Mouse (Mus musculus) lung, postnatal 36 days (tissue): Measurements from ENCODE around the gene Nfatc2.

Experiments used
- DNase-seq: peaks from one replicate; pipeline ENCODE4 v3.0.0; 2022; ENCODE audit warnings: mixed read lengths

Gene Nfatc2

DNA sequence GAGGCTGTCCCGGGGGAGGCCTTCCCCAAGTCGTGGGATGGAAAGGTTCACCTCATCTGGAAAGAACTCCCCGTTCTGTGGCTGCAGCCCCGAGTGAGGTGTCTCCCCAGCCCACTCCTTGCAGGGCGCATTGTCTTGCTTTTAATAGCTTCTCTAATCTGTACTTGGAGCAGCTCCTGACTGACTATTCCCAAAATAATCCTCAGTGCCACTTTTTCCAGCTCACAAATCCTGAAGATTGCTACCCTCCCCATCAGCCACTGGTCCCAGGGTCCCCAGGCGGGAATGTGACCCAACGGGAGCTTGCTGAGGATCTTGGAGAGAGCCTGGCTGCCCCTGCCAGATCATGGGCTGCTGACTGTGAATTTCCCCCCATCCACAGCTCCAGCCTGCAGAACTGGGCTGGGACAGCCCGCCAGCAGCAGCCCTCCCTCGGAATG is 6.7 kb upstream of the Nfatc2 start:
- DNase-seq = no peak

DNA sequence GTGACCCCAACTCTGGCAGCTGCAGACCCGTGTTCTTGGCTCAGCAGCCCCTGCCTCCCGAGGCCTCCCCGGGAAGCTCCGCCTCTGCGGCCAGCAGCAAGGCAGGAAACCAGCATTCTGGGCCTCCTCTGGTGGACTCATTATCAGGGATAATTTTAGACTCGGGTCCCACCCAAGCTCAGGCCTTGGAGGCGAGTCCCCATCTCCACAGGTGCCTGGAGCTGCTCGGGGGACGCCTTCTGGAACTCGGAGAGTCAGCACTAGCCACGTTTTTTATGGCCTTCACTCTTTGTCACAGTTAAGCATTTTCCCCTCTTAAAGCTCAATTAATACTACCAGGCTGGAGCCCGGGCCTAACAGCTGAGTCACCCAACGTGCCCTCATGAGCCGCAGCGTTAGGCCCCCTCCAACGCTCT is 3.2 kb upstream of the Nfatc2 start:
- no peak for DNase-seq

DNA sequence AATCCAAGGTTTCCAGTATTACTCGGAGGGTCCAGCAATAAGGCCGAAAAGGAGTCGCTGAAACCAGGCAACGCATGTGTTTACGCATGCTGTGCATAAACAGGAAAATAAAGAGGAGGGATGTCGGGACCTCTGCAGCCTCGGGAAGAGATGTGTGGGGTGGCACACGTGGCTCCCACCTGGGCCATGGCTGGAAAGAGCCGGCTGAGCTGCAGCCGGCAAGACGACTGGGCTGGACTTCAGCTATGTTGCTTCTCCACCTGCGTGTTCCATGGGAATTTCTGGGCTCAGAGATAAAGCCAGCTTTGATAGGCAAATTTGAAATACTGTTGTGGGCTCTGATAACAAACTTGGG is 907 bp upstream of the Nfatc2 start:
- no peak for DNase-seq

DNA sequence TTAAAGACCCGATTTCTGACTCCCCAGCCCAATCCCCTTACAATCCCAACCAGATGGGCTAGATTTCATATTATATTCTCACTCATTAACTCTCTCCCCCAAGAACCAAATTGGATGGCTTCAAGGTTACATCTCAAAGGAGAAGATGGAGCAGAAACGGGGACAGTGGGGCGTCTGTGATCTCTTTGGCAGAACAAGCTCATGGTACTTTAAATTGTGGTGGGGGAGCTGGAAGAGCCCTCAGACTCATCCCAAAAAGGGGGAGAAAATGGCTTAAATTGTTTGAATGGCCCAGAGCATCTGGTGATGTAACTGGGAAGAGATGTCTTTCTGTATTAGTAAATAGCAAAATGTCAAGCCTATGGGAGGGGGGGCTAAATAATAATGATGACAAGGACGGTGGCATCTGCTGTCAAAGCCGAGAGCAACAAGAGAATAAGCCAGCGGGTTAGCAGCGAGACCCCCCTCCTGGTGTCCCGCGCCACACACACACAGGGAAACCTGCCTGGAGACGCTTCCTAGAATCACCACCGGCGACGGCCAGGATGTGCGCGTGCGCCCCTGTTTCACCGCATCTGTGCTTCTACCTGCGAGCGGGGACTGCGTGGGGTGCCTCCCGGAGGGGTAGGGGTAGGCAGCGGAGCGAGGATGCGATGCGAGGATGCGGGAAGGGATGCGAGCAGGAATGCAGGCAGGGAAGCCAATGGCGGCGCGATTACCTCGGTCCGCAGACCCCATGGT is 537 bp downstream of the Nfatc2 start:
- no peak for DNase-seq

DNA sequence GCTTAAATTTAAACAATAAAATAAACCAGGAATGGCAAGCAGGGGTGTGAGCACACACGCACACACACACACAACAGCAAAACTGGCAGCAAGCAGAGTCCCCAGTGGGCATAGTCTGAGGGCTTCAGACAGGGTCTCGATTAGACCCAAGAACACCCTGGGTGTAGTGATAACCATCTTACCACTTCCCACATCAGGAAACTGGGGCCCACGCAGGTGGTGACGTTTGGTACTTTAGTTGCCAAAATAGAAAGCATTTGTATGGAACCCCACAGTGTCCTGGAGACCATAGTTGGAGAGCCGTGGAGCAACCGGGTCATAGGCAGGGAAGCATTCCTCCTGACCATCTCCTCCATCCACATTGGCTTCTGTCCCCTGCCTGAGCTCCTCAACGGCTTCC is 5.8 kb downstream of the Nfatc2 start:
- no peak for DNase-seq

DNA sequence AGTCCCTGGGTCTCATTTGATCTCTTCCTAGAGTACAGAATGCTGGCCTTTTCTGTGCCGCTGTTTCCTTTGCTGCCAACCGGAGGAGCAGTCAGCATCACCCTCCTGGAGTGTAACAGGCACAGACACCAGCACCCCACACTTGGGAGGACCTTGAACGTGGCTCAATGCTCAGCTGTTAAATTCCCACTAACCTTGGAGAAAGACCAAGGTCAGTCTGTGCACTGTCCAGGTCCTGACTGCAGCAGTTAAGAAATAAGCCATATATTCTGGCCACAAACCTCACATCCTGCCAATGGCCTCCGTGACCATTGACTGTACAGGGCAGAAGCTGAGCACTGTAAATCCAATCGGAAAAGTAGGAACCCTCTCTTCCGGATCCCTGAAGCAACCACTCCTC is 7.8 kb downstream of the Nfatc2 start:
- no peak for DNase-seq

DNA sequence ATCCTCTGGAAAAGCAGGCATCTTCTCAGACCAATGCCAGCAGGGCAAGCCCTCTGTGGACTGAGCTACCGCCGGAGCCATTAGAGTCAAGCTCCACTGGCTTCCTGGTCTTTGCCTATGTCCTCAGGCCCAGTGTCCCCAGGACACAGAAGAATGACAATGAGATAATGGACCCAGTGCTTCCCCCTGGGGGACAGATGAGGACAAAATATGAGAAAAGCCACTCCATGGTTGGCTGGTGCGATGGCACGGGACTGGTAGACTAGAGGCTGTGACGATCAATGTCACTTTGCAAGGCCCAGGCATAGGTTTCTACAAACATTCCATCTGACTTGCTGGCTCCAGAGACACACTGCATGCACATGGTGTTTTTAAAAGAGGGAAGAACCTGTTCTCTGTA is 8.5 kb downstream of the Nfatc2 start:
- DNase-seq = peak; percentile 28

DNA sequence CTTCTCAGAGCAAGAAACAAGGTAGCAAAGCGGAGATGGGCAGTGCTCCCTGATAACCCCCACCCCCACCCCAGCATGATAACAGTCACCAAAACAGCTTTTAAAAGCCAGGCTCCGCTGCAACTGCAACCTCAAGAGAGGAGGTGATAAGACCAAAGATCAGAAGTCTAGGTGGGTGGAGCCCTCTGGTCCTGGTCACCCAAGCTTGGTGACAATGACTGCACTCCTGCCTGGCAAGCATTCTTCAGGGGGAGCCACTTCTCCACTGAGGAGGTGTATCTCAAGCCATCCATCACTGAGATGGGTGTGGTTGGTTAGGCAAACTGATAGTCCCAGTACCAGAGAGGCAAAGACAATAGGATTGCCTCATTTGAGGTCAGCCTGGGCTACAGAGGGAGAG is 10.4 kb downstream of the Nfatc2 start:
- DNase-seq = no peak

DNA sequence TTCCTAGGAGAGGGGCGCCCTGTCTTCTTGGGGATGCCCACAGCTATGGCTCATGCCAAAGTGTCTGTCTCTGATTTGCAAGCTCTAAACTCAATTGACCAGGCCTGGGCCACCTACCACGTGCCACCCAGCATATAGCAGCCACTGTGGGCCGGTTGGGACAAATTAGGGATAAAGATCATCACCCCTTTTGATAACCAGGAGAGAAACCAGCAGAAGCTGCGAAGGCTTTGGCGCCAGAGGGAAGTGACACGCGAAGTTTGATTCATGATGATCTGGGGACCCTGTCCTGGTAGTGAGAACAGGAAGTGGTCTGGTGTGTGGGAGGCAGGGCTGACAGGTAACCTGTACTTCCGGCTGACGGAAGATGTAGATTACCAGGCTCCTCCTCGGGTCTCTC is 10.9 kb downstream of the Nfatc2 start:
- DNase-seq = peak; percentile 37

DNA sequence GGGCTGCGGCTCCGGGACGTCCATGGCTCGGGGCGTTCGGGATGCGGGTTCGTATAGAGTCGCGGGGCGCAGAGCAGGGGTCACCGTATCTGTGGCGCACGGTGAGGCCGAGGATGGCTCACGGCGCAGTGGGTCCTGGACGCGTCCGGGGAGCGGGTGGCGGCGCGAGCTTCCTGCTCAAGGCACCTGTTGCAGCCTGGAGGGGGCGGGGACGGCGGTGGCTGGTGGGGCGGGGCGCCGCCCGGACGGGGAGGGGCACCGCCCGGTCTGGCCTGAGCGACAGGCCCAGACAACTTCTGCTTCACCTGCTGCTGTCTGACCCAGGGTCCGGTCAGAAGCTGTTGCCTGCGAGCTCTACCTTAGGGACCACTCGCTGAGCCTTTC is 11.3 kb downstream of the Nfatc2 start:
- DNase-seq = peak; percentile 70

DNA sequence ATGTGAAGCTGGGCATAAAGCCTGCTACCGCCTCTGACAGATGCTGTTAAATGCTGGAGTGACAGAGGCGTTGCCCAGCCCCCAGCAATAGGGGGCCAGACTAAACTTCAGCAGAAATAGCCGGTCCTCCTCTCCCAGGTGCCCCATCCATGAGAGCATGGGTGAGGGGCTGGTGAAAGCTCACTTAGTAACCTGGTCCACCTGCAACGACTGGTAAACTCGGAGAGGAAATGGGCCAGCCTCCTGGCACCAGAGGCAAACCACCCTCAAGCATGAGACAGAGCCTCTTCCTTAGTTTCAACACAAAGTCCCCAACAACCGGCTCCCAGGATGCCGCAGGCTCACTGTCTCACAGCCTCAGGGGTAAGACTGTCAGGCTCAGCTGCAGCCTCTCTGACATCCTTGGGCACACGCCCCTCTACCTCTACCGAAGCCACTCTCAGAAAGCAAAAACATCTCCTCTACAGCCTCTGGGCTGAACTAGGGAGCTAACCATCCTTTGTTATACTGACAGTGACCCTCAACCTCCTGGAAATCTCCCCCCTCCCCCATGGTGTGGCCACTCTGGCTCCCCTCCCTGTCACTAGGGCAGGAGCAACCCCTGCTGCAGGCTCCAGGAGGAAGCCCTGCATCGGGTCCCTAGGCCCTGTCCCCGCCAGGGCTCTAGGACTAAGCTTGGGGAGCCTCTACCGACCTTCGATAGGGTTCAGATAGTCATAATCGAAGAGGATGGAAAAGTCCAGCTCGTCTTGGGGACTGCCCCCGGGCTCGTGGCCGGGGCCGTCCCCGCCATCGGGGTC is 11.9 kb downstream of the Nfatc2 start:
- no peak for DNase-seq

DNA sequence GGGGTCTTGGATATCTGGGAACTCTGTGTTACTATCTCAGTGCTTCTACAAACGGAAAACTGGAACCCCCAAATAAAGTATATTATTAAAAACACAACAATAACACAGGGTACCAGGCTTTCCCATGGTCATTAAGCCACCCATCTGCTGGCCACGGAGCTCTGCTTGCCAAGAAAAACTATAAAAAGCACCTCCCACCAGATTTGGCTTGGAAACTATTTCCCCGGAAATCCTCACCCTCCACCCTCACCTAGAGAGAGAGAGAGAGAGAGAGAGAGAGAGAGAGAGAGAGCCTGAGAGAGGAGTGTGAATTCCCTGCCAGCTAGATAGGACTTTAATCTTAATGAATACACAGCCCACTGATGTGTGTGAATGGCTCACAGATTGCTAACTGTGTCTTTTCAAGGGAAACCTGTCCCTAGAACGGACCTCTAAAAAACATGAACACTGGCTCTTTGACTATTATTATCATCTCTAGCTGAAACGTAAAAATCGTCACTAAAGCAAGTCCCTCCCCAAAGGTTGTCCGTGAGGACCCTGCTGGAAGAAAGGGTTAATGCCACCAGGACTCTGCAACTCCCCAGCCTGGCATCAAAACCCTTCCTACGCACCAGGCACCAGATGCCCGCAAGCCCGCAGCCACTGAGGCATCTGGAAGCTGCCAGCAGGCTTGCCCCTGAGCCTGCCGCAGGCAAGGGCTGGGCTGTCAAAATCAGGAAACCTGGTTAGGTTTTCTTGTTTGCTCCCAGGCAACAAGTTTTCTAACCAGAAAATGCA is 12.7 kb downstream of the Nfatc2 start:
- DNase-seq = no peak

DNA sequence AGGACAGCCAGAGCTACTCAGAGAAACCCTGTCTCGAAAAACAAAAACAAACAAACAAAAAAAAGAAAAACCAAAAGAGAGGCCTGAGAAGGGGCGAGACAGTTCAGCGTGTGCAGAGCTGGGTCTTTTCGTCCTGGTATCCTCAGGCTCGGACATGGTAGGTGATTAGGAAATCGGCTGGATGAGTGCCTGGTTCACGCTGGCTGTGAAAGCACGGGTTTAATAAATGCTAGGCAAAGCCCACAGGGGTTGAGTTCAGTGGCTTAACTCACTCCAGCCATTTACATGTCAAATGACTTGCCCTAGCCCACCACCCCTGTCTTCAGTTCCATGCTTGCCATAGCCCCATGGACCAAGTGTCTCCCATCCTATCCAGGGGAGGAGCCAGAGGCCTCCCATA is 14.3 kb downstream of the Nfatc2 start:
- peak; percentile 39 for DNase-seq

DNA sequence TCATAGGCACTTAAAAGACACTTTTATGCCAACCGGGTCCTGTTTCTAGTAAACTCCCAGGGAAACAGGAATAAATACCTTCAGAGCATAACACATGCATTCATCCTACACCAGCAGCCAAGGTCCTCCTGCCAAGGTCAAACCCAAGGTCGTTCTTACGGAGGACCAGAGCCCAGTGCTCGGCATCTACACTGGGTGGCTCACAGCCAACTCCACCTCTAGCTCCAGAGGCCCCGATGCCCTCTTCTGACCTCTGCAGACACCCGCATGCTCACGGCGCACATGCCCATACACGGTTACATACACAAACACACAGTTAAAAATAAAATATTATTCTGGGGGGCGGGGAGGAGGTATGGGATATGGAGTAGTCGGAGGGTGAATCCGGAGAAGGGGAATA is 14.9 kb downstream of the Nfatc2 start:
- no peak for DNase-seq

DNA sequence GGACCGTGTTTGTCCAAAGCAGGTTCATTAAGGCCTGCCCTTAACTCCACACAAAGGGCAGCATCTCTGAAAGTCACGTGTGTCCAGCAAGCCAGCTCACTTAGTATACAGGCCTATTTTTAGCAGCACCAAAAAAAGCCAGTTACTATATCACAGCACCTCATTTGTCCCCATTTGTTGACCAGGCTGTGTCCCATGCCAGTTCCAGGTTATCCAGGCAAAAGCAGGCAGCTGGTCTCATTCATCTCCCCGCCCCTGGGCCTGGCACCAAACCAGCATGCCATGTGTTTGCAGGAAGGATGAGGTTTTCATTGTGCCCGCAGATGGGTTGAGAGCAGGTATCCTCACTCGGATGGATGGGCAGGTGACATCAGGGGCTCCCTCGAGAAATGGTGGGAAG is 16.6 kb downstream of the Nfatc2 start:
- no peak for DNase-seq

DNA sequence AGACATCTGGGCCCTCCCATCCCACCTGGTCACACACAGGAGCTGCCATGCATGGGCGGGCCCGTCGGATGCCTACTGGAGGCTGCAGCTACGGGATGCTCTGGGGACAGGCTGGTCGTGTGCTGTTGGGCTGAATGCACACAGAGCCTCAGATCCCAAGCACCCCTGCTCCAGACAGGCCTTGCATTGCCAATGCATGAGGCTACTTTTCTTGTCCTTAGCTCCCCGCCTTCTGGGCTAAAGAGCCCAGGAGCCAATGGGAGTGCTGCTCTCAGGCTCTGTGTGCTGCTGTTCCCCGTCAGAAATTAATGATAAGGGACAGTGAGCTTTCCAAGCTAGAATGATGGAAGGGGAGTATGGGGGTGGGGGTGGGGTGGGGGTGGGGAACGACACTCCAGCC is 17.0 kb downstream of the Nfatc2 start:
- no peak for DNase-seq

DNA sequence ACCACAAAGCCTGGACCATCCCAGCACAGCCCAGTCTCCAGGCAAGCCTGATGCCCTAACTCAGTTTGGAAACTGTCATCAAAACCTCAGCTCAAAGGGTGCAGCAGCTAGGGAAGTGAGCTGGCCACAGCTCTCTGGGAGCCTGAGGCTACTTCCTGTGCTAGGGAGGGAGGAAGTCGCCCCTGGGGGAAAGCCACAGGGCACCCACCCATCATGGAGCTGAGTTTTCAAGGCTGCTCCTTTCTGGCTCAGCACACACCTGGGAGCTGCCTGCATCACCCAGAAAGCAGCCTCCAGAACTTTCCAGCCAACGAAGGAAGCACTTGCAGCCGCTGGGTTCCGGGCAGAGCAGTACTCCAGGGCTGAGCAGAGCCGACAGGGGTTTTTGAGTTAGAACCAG is 18.4 kb downstream of the Nfatc2 start:
- DNase-seq = no peak

DNA sequence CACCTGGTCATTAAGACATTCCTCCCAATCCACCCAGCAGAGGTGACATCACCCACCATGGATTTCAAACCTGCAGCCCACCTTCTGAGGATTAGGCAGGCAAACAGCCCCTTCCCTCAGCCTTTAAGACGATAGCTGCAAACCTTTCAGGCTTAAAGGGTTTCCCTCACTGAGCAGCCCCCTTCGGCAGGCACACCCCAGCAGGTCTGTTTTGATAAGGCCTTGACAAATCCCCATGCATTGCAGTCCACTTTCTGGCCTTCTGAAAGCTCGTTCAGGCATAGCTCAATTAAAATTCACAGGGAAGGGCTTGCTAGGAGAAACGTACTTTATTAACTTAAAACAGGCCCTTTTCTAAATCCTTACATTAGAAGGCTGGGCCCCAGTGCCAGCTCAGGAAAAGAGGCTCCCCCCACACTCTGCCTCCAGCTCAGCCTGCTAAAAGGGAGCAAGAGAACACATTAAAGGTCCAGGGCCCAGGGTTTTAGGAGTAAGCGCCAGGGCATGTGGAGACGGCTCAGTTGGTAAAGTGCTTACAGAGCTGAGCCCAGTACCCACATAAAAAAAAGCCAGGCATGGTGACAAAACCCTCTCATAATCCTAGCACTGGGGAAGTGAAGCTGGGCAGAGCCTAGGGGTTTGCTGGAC is 20.1 kb downstream of the Nfatc2 start:
- DNase-seq = no peak

DNA sequence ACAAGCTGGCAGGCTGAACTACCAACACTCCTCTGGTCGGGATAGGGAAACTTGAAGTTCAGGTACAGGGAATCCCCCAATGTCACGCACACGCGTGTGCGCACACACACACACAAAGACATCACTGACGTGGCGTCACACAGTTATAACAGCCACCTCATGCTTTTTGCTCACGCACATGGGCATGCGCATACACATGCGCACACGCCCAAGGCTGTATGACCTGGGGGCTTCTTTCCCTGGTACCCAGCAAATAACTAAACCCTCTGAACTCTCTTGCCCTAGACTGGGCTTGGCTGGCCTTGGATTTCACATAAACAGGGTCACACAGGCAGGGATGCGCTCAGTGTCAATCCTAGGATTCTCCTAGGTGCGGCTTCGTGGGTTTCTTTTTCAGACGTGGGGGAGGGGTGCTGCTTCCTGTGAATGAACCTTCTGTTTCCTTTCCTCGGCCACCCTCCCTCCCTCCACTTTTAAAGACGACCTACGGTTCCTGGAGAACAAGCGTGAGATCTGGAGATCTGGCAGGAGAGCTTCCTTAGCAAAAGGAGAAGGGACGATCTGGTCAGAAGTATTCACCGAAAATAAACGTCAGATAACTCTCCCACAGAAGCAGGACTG is 21.1 kb downstream of the Nfatc2 start:
- no peak for DNase-seq

DNA sequence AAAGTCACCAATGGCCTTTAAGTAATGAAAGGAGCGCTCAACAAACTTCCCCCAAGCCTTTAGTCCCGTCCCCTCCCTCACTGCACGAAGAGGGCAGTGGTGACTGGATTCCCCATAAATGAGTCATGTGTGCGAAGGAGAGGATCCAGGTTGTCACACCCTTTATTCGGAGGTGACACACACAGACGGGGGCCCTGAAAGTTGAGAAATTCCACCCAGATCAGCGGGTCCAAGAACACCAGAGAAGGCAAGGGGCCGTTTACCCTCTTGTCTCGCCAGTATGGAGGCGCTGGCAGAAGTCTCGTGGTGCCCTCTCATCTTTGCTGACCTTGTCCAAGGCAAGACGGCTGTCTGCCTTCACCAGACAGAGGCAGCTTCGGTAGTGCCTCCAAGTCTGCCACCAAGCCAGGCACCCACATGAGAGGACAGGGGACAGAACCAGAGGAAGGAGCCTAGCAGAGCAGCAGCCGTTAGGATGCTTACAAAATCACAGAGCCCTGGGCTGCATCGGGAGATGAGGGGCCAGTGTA is 21.8 kb downstream of the Nfatc2 start:
- DNase-seq = no peak

DNA sequence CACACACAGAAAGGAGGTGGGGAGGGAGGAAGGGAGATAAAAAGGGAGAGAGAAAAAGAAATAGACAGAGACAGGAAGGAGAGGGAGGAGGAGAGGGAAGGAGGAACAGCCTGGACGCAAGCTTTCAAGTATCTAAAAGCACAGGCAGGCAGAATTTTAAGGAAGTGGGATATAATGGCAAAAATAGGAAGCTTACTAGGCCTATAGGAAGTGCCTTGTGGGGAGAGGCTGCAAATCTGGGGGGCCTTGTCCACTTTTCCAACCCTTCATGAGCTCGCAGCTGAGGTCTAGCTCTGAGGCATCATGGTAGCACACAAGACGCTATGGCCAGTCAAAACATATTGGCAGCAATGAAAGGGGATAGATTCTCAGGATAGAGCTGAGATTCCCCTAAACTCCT is 22.3 kb downstream of the Nfatc2 start:
- DNase-seq = no peak

DNA sequence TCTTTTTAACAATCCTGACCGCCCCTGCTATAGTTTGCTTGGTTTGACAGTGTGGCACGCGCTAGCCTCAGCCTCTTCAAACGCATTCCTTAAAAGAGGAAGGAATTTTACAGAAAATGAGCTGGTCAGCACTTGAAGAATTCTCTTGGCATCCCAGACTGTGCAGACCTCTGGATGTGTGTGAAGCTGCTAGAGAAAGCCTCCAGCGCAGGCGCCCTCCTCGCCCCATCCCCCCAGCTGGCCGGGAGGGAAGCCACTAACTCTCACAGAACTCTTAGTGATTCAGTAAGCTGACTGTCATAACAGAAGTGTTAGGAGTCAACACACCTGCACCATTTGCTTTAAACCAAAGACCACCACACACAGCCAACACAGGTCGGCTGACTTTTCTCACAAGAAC is 23.3 kb downstream of the Nfatc2 start:
- DNase-seq = no peak

DNA sequence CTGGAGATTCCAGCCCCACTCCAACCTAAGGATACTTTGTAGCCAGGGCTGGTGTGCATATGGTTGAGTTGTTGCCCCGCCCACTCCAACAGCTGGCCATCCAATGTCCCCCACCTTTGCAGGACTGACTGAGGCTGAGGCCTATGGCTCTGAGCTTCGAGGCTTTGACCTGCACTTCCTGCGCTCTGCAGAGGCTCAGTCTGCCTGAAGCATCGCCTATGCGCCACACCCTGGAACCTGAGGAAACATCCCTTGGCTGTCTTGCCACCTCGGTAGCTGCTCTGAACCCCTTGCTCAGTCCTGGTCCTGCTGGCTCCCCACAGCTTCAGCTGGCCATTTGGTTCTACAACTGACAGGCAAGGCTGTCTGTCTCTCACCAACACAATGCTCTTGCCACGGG is 24.1 kb downstream of the Nfatc2 start:
- DNase-seq = no peak
